Mouse (Mus musculus): ENCODE measurements around the gene March1.

GRCm38 (mm10) chr8:65609509-65609908, 8.2 kb upstream of the March1 start:
- no peak for TF ChIP-seq GATA1 (IDR thresholded peaks at IDR 0.05; ENCODE audit: borderline replicate concordance, low read length)
- TF ChIP-seq FLI1 (IDR thresholded peaks at IDR 0.05; ENCODE audit: low read length) = no peak

Data from megakaryocyte, embryonic 14.5 days (primary cell).